Comparison of ENCODE assay signal across 8 mouse cellular contexts in the genomic region with DNA sequence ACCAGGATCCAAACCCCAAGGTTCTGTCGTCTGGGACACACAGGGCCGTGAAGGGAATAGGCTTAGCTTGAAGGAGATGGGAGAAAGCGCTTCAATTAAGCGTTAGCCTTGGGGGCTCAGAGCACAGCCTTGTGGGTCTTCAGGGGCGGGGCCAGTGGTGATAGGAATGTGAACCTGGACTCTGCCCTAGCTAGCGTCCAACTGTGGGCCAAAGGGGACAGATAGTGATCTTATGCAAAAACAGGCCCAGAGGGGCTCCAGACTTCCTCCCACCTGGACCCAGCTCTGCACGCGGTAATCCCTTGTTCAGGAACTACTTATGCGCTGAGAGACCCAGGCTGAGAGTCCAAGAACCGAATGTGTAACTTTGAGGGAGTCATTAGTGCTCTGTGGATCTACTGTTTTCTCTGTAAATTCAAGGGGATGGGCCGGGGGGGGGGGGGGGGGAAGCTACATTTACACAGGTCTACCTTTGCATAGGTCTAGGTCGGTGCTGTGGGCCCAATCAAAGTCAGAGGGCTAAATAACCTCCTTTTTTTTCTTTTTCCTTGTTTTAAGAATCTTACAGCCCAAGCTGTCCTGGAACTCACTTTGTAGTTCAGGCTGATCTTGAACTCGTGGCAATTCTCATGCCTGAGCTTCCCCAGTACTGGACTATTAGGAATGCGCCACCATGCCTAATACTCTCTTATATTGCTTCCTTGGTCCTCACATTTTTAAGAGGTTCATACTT. TPM values are rescaled to one million over a fixed set of nuclear protein-coding genes. Genes with fewer than 3 reads are reported as not detected.
DNase-seq lines count a peak whose midpoint lies in the region; ATAC-seq and TF ChIP-seq lines count a peak whose summit lies in the region.

No protein-coding gene starts in this region.

- 0 out of 2 replicates have a peak, but pooled peaks cover 13% of the 10 kb centered on the region for H3K36me3 ChIP-seq in kidney, postnatal 0 days (ENCODE audit: insufficient read depth, low read length)
- peaks cover 12% of the 10 kb centered on the region; the same call in 1 of the 2 replicates for H3K36me3 ChIP-seq in intestine, embryonic 16.5 days (ENCODE audit: control insufficient read depth, insufficient read depth, low read length)
- H3K36me3 ChIP-seq in neural tube, embryonic 12.5 days = peaks cover 9% of the 10 kb centered on the region; the same call in 1 of the 2 replicates

- peak overlapping the region; percentile 70 for H3K4me3 ChIP-seq in kidney, postnatal 0 days (replicated peaks; ENCODE audit: low read depth, low read length)
- H3K4me3 ChIP-seq in intestine, embryonic 16.5 days (ENCODE audit: low read length) = peak overlapping the region; percentile 80
- peak overlapping the region; percentile 57 for H3K4me3 ChIP-seq in neural tube, embryonic 12.5 days

- WGBS in kidney, postnatal 0 days = 18% methylated on average over 14 of the region's 14 CpGs
- WGBS in intestine, embryonic 16.5 days = 17% methylated on average over 14 of the region's 14 CpGs
- WGBS in neural tube, embryonic 12.5 days = 28% methylated on average over 14 of the region's 14 CpGs

- peak overlapping the region; percentile 83 for H3K9ac ChIP-seq in kidney, postnatal 0 days (ENCODE audit: low read depth, low read length)
- peak overlapping the region; percentile 92 for H3K9ac ChIP-seq in intestine, embryonic 16.5 days (ENCODE audit: low read depth, low read length)
- peak overlapping the region; percentile 69 for H3K9ac ChIP-seq in neural tube, embryonic 12.5 days

- H3K27me3 ChIP-seq in kidney, postnatal 0 days (ENCODE audit: insufficient read depth, low read length) = no peaks in the 10 kb centered on the region
- no peaks in the 10 kb centered on the region for H3K27me3 ChIP-seq in intestine, embryonic 16.5 days (replicated peaks; ENCODE audit: control insufficient read depth, insufficient read depth, low read length)
- 0 out of 2 replicates have a peak, but pooled peaks cover 4% of the 10 kb centered on the region for H3K27me3 ChIP-seq in neural tube, embryonic 12.5 days (replicated peaks)

- H3K4me1 ChIP-seq in kidney, postnatal 0 days (replicated peaks; ENCODE audit: insufficient read depth, low read length) = peaks cover 4% of the 10 kb centered on the region
- peaks cover 26% of the 10 kb centered on the region for H3K4me1 ChIP-seq in intestine, embryonic 16.5 days (ENCODE audit: control insufficient read depth, insufficient read depth, low read length)
- 0 out of 2 replicates have a peak, but pooled peaks cover 18% of the 10 kb centered on the region for H3K4me1 ChIP-seq in neural tube, embryonic 12.5 days

- ATAC-seq in kidney, postnatal 0 days (replicated peaks; ENCODE audit: low FRiP score, low read depth) = no peak; the same call in 1 of the 2 replicates
- peak; percentile 10; the same call in 1 of the 2 replicates for ATAC-seq in intestine, embryonic 16.5 days
- ATAC-seq in neural tube, embryonic 12.5 days (ENCODE audit: low FRiP score, low read depth) = no peak; the same call in 1 of the 2 replicates
- ATAC-seq in frontal cortex, adult (ENCODE audit: low TSS enrichment) = no peak

- no peak for TF ChIP-seq CTCF in kidney, postnatal 0 days (IDR thresholded peaks at IDR 0.05; ENCODE audit: low read depth)

- DNase-seq in kidney, postnatal 0 days (ENCODE audit: low spot score) = no peak
- DNase-seq in kidney, adult 8-10 months = no peak
- DNase-seq in embryo, embryonic 10.5 days (ENCODE audit: low spot score) = peak; percentile 72
- DNase-seq in frontal cortex, adult 2 months (ENCODE audit: extremely low spot score in 1 of 2, low spot score in 1 of 2) = no peak
- no peak for DNase-seq in left cerebral cortex, adult 11 months (ENCODE audit: low spot score)

- H3K4me2 ChIP-seq in kidney, postnatal 0 days (ENCODE audit: low read length) = peak overlapping the region; percentile 95
- H3K4me2 ChIP-seq in intestine, embryonic 16.5 days (ENCODE audit: low read depth, low read length) = peak overlapping the region; percentile 77
- H3K4me2 ChIP-seq in neural tube, embryonic 12.5 days (replicated peaks) = peak overlapping the region; percentile 81

- no peaks in the 10 kb centered on the region for H3K9me3 ChIP-seq in kidney, postnatal 0 days (replicated peaks; ENCODE audit: low read length)
- no peaks in the 10 kb centered on the region for H3K9me3 ChIP-seq in intestine, embryonic 16.5 days (ENCODE audit: control insufficient read depth, low read length)
- no peaks in the 10 kb centered on the region for H3K9me3 ChIP-seq in neural tube, embryonic 12.5 days

- peak overlapping the region; percentile 94 for H3K27ac ChIP-seq in kidney, postnatal 0 days
- H3K27ac ChIP-seq in intestine, embryonic 16.5 days (ENCODE audit: low read length) = peak overlapping the region; percentile 96
- H3K27ac ChIP-seq in neural tube, embryonic 12.5 days = no peak overlapping the region; the same call in 1 of the 2 replicates

RNA-seq across cellular contexts. Expression of a gene that starts 0.8 kb away (rescaled TPM):
- 149 and 156 TPM in 2 replicates for polyA plus RNA-seq in kidney, postnatal 0 days (2015; fragmentation: Nextera tagmentation; extraction: Ambion mirVana)
- 360 and 389 TPM in 2 replicates for polyA plus RNA-seq in intestine, embryonic 16.5 days (2015; fragmentation: Nextera tagmentation; extraction: Ambion mirVana)
- 100 and 109 TPM in 2 replicates for polyA plus RNA-seq in neural tube, embryonic 12.5 days (2016; fragmentation: Nextera tagmentation; extraction: Ambion mirVana)
- polyA plus RNA-seq in frontal cortex, adult 2 months (2012; rRNA removed) = 17.6 and 19.3 TPM in 2 replicates

RNA-seq across cellular contexts. Expression of a gene that starts 16.1 kb away (rescaled TPM):
- 1,980 and 2,021 TPM in 2 replicates for polyA plus RNA-seq in kidney, postnatal 0 days (2015; fragmentation: Nextera tagmentation; extraction: Ambion mirVana)
- 1,239 and 1,387 TPM in 2 replicates for polyA plus RNA-seq in intestine, embryonic 16.5 days (2015; fragmentation: Nextera tagmentation; extraction: Ambion mirVana)
- polyA plus RNA-seq in neural tube, embryonic 12.5 days (2016; fragmentation: Nextera tagmentation; extraction: Ambion mirVana) = 2,060 and 2,115 TPM in 2 replicates
- 347 and 369 TPM in 2 replicates for polyA plus RNA-seq in frontal cortex, adult 2 months (2012; rRNA removed)

RNA-seq across cellular contexts. Expression of a gene that starts 18.4 kb away (rescaled TPM):
- polyA plus RNA-seq in kidney, postnatal 0 days (2015; fragmentation: Nextera tagmentation; extraction: Ambion mirVana) = 21.4 and 23.3 TPM in 2 replicates
- polyA plus RNA-seq in intestine, embryonic 16.5 days (2015; fragmentation: Nextera tagmentation; extraction: Ambion mirVana) = 22.9 and 24.4 TPM in 2 replicates
- 47.9 and 48.6 TPM in 2 replicates for polyA plus RNA-seq in neural tube, embryonic 12.5 days (2016; fragmentation: Nextera tagmentation; extraction: Ambion mirVana)
- 35.4 and 38.1 TPM in 2 replicates for polyA plus RNA-seq in frontal cortex, adult 2 months (2012; rRNA removed)

RNA-seq across cellular contexts. Expression of a gene that starts 37.2 kb away (rescaled TPM):
- polyA plus RNA-seq in kidney, postnatal 0 days (2015; fragmentation: Nextera tagmentation; extraction: Ambion mirVana) = 2.9 and 3.1 TPM in 2 replicates
- polyA plus RNA-seq in intestine, embryonic 16.5 days (2015; fragmentation: Nextera tagmentation; extraction: Ambion mirVana) = 11.9 and 15.2 TPM in 2 replicates
- polyA plus RNA-seq in neural tube, embryonic 12.5 days (2016; fragmentation: Nextera tagmentation; extraction: Ambion mirVana) = 0.99 and 1.4 TPM in 2 replicates
- 5.7 and 7.2 TPM in 2 replicates for polyA plus RNA-seq in frontal cortex, adult 2 months (2012; rRNA removed)
